Mouse (Mus musculus): ENCODE data around the gene Btbd9. TPM values are rescaled to one million over a fixed set of nuclear protein-coding genes. Genes with fewer than 3 reads are reported as not detected.

Btbd9 gene
- total RNA-seq, 2 experiments from 2014 or later = 22.1 to 40.5 TPM

DNA sequence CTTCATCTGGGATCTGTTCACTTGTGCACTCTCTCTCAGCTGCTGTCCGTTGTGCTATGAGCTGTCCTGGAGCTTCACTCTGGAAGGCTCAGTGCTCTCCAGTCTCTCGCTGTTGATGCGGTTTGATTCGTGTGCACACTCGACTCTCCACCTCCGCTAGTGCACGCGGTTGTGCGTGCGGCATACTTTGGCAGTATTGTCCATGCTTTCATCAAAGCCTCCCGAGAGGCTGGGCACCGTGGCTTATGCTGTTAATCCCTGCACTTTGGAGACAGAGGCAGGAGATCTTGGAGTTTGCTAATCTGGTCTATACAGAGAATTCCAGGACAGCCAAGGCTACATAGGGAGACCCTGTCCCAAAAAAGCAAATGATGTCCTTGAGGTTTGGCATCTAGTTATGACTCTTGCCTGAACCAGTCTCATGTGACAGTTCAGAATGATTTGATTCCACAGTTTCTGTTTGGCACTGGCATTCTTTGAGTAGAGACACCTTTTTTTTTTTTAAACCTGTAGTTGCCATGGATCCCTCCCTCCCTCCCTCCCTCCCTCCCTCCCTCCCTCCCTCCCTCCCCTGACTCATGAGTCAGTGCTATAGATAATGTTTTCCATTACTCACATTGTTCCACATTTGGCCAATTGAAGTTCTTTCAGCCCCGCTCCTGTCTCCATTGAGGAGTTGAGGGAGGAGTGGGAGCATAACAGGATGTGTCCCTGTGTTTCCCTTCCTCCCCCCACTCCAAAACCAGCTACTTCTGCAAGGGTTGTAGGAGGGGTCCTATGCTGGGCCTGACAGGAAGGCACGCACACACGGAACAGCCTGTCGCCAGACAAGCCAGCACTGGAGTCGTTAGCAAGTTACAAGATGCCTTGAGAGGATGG is 379.6 kb downstream of the Btbd9 start:
- ATAC-seq (replicated peaks; ENCODE audit: poor library complexity, severe bottlenecking) = no peak

DNA sequence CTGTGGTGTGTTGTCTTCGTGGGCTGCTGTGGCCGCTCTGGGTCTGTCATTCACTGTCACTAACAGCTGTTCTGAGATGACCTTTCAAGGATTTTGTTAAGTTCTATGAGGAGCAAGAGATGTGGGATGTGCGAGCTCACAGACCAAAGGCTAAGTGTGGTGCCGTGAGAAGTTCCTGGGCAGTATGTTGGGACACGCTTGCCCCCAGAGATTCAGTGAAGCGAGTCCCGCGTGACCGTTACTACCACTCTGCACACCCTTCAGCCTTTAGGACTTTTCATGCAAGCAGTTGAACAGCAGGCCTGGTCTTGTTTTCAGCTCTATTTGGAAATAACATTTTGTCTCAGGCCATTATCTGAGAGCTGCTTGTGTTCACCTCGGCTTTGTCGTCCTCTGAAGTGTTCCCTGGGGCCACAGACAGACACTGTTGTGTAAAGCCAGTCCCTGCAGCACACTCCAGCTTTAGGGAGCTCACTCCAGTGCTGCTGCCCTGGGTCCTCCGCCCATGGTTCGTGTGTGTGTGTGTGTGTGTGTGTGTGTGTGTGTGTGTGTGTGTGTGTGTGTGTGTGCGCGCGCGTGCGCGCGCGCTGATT is 380.6 kb downstream of the Btbd9 start:
- ATAC-seq (replicated peaks; ENCODE audit: poor library complexity, severe bottlenecking) = no peak

DNA sequence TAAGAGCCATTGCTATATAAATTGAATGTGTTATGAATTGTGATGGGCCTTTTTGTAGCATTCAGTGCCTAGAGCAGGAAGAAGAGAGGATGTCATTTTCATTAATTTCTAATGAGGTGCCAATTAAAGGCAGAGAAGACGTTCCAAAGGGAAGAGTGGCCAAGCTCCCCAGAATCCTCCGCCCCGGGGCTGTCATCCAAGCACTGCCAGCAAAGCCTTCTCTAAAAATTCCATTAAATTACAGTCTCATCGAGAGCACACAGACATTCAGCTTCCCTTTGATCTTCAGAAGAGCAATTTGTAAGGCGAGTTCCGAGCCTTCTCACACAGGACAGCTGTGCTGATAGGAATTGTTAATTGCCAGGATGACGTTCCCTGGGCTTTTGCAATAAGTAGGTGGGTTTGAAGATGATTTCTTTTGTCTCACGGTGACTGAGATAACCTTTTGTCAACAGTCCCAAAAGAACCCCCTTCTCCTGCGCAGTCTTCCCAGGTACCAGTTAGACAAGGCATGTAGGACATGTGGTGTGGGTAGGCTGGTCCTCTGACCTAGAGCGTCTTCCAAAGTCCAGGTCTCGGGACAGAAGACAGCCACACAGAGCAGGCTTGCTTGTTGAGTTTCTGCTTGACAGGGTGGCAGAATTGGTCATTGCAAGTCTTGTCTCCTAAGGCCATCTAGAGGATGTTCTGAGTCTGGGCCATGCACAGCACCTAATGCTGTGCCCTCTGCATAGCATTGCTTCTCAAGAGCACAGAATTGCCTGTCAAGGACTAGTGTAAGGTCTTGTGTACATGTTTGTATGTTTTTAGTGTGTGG is 381.5 kb downstream of the Btbd9 start:
- ATAC-seq (replicated peaks; ENCODE audit: poor library complexity, severe bottlenecking) = no peak

DNA sequence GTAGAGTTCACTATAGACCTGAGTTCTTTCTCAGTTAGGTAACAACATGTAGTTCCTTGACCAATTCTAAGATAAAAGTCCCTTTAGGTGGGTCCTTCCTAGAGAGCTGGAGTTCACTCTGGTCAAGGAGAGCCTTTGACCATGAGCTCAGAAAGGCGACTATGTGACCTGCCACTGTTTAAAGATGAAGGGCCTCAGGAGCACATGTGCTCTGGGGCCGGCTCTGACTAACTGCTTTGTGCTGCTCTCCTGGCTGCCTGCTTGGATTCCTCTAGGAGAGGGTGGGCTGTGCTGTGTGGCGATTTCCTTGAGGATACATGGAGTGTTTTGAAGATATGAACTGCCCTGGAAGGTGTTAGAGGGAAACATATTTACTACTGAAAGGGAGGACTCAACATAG is 382.2 kb downstream of the Btbd9 start:
- ATAC-seq (replicated peaks; ENCODE audit: poor library complexity, severe bottlenecking) = no peak

DNA sequence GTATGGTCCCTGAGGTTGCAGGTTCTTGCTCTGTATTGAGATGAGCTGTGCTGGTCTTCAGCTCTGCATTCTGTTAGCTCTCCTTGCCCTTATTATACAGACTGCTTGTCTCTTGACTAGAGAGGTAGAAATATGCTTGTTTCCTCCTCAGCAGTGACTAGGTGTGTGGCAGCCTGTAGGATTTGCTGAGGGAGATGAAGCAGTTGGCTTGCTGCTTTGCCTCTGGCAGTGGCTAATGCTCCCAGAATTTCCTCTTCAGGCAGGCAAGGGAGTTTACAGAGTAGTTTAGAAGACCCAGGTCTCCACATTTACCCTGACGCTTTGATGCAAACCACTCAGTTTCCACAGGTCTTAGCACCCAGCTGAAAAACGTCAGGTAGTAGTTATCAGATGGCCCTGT is 382.7 kb downstream of the Btbd9 start:
- no peak for ATAC-seq (replicated peaks; ENCODE audit: poor library complexity, severe bottlenecking)

DNA sequence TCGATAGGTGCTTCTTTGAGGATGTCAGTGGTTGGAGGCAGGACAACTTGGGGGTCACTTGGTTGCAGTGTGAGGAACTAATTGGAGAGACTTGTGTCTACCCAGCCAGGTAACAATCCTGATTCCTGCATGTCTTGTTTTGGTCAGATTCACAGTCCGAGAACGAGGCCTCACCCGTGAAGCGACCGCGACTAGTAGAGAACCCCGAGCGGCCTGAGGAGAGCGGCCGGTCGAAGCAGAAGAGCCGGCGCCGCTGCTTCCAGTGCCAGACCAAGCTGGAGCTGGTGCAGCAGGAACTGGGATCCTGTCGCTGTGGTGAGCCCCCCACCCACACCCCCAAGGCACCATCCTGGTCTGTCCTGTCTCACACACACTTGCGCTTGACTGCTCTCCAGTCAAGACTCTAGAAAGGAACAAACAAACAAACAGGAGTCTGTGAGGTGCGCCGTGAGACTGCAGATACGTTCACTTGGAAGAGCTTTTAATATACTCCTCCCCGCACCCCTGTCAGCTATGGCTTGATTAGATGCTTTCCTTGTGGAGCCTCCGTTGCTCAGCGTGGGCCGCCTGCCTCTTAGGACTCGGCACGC is 383.8 kb downstream of the Btbd9 start:
- no peak for ATAC-seq (replicated peaks; ENCODE audit: poor library complexity, severe bottlenecking)

DNA sequence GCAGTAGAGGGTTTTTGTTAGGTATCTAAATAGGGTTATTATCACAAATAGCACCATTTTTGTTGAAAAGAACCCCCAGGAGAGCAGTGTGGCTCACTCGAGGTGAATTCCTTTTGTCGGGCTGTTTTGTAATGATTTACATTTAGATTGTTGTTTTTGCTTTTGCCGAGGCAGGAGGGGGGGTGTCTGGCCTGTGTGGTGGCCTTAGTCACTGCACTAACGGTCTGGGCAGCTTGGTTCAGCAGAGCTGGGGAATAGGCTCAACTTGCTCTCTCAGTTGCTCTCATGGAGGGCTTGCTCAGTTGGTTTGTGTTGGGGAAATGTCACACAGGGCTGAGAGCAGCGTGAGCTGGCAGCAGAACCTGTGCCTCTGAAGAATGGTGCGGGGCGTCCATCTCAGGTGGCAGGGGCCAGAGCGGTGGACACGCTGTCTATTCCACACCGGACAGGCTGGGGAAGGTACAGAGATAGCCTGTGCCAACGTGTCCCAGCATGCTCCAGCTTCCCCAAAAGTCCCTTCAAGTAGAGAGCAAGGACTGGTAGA is 385.1 kb downstream of the Btbd9 start:
- no peak for ATAC-seq (replicated peaks; ENCODE audit: poor library complexity, severe bottlenecking)

DNA sequence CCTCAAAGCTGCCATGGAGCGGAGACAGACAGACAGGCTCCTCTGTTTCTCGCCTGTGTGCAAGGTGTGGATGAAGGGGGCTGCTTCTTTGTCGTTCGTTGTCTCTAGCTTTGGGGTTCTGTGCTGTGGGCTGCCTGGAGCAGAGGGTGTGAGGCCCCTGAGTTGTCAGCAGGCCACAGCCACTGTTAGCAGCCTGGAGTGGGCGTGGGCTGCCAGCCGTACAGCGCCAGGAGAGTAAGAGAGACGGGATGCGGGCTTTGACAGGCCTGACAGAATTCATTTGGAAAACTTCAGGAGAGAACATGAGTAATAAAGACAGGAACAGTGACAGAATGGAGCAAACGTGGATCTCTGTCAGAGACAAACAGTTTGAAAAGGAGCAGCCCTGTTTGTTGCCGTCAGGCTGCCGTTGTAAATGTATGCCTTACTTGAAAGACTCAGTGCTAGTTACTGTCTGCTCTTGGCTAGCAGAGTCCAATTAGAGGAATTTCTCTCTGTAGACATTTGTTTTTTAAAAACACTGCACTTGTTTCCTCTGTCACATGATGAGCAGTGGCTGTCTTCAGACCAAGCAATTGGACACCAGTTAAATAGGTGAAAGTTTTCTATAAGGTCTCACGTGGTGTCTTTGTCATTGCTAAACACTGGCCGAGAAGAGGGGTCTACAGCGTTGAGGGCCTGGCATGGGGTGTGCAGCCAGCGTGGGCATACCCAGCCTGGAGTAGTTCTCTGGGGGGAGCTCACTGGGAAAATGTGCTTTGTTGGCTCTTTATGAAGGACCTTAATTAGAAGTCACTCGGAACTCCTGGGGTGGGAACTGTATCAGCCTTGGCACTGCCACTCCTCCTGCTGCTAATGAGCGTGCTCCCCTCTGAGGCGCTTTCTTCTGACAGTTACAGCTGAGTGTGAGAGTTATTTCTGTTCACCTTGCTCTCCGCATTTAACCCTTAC is 388.0 kb downstream of the Btbd9 start:
- ATAC-seq (replicated peaks; ENCODE audit: poor library complexity, severe bottlenecking) = no peak

DNA sequence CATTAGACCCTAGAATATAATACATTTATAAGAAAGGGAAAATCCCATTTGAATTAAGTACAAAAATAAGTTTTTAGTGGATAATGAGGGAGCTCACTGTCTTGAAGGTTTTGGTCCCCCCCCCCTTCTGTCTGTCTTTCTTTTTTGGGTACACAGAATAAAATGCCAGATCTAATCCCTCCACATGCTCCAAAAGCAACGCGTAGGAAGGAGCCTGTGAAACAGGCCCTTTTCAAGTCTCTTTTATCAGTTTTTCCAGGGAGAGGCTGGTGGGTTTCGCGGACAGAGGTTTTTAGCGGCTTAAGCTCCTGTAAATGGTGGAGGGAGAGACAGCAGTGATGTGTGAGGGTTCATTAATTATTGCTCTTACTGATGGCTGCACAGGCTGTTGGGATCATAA is 388.7 kb downstream of the Btbd9 start:
- ATAC-seq (replicated peaks; ENCODE audit: poor library complexity, severe bottlenecking) = no peak

DNA sequence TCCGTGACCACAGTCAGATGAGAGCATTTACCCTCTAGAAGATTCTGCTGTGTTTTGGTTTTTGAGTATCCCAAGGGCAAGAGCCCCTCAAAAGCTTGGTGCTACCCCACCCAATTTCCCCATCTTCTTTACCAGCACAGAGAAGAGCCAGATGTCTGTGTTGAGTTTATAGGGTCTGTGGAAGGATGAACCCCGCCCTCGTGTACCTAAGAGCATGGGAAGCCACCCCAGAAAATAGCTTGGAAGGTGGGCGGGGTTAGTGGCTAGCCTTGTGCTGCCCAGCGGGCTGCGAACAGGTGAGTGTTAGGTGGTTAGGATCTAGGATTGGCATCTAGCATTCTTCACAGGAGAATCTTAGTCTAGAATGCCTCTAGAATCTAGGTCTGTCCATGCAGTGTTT is 389.1 kb downstream of the Btbd9 start:
- ATAC-seq (replicated peaks; ENCODE audit: poor library complexity, severe bottlenecking) = no peak

DNA sequence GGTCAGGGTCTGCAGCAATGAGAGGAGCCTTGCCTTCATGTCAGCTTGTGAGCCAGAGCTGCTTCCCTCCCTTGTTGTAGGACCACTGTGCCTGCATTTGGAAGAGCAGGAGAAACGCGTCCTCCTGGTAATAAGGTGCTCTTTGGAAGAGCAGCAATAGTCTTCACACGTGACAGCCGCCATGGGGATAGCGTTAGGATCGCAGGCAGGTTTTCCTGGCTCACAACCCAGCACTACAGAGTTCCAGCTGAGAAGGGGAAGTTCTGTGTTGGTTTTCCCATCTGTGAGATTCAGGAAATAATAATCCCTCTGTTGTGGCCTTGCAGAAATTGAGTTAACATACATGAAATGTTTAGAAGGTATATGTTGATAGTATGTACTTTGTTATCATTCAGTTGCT is 392.7 kb downstream of the Btbd9 start:
- no peak for ATAC-seq (replicated peaks; ENCODE audit: poor library complexity, severe bottlenecking)

DNA sequence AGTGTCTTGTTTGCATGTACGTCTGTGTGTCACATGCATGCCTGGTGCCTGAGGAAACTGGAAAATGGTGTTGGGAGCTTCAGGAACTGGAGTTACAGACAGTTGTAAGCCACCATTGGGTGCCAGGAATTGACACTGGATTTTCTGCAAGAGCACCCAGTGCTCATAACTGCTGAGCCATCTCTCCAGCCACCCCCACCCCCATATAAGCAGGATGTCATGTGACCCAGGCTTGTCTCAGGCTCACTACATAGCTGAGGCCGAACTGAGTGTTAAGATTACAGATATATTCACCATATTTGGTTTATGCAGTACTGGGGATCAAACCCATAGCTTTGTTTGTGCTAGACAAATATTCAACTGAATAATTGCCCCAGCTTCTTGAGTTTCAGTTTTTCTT is 394.2 kb downstream of the Btbd9 start:
- no peak for ATAC-seq (replicated peaks; ENCODE audit: poor library complexity, severe bottlenecking)

DNA sequence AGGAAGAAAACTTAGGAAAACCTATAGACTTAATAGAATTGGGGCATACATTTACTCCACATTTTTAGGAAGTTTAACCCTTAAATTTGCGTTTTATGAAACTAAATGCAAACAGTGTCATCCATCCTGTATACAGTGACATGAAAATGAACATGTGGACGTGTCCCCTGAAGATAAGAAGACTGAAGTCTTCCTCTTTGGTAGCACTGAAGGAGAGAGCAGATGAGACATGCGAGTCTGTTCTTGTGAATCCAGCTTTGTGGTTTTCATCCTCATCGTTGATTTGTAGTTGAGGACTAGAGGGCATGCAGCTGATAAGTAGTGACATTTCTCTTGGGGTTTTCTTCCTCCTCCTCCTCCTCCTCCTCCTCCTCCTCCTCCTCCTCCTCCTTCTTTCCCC is 394.7 kb downstream of the Btbd9 start:
- ATAC-seq (replicated peaks; ENCODE audit: poor library complexity, severe bottlenecking) = no peak

DNA sequence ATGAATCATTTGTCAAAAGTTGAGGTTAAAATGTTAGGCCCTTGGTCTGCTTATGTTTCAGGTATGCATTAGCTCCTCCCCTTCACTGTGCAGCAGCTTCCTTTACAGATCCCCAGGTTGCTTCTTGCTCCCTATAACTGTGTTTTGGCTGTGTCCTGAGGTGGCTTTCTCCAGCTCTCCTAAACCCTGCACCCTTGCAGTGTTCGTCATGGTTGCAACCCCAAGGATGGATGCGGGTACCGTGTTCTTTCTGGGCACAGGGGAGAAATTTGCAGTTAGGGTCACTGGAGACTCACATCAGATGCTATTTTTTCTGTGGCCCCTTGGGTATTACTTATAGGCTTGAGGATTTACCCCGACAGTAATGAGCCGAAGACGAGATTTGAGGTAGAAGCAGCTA is 396.1 kb downstream of the Btbd9 start:
- no peak for ATAC-seq (replicated peaks; ENCODE audit: poor library complexity, severe bottlenecking)

DNA sequence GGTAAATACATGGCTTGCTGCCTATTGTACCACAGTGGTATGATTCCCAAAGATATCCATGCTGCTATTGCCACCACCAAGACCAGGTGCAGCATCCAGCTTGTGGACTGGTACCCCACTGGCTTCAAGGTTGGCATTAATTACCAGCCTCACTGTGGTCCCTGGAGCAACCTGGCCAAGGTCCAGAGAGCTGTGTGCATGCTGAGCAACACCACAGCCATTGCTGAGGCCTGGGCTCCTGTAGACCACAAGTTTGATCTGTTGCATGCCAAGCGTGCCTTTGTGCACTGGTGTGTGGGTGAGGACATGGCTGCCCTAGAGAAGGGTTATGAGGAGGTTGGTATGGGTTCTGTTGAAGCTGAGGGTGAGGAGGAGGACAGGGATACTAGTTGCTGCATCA is 397.9 kb downstream of the Btbd9 start:
- no peak for ATAC-seq (replicated peaks; ENCODE audit: poor library complexity, severe bottlenecking)

DNA sequence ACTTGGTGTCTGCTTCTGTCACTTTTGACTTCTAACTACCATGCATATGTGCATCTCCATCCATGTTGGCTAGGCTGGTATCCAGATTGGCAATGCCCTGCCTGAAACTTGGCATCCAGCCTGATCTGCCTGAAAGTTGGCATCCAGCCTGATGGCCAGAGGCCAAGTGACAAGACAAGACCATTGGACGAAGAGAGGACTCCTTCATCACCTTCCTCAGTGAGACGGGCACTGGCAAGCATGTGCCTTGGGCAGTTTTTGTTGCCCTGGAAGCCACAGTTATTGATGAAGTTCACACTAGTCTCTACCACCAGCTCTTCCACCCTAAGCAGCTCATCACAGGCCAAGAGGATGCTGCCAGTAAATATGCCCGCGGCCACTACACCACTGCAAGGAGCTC is 398.9 kb downstream of the Btbd9 start:
- no peak for ATAC-seq (replicated peaks; ENCODE audit: poor library complexity, severe bottlenecking)
